10 mouse cellular contexts compared by ENCODE assay signal in genomic region chr4:57953796-57954195, GRCm38 (mm10). TPM values are rescaled to one million over a fixed set of nuclear protein-coding genes. Genes with fewer than 3 reads are reported as not detected.
DNase-seq lines count a peak whose midpoint lies in the region; ATAC-seq lines count a peak whose summit lies in the region.
"Had no signal": no experiment of that assay in that cellular context is flagged by ENCODE, and none has a peak within 500 bp of the region (broad histone marks: within the 10 kb centered on the region; RNA-seq: fewer than 3 reads in every experiment).

No protein-coding gene starts in this region.

- no peaks in the 10 kb centered on the region for H3K27me3 ChIP-seq in liver, embryonic 11.5 days (replicated peaks; ENCODE audit: control insufficient read depth, insufficient read depth, low read length)

- no peaks in the 10 kb centered on the region for H3K9me3 ChIP-seq in liver, embryonic 11.5 days (ENCODE audit: control insufficient read depth, low read length)

- H3K36me3 ChIP-seq in liver, embryonic 11.5 days (ENCODE audit: control insufficient read depth, insufficient read depth, low read length): peaks cover 27% of the 10 kb centered on the region

- peak overlapping the region; percentile 19; the same call in 1 of the 2 replicates for H3K4me2 ChIP-seq in liver, embryonic 11.5 days

- H3K9ac ChIP-seq in liver, embryonic 11.5 days (ENCODE audit: low read depth, low read length): no peak overlapping the region

- 94% methylated on average over 7 of the region's 7 CpGs for WGBS in liver, embryonic 11.5 days

- ATAC-seq in liver, embryonic 11.5 days (replicated peaks; ENCODE audit: low FRiP score): no peak
- no peak for ATAC-seq in erythroid progenitor cell, adult 5-6 weeks (replicated peaks; ENCODE audit: low FRiP score, poor library complexity, severe bottlenecking)

- no peak overlapping the region for H3K4me3 ChIP-seq in liver, embryonic 11.5 days (ENCODE audit: low read depth, low read length)

- peak; percentile 17 for DNase-seq in cerebellum, adult 9-11 months
- no peak for DNase-seq in cerebellum, postnatal 4 days (ENCODE audit: low spot score in 2 of 2)
- peak; percentile 7 for DNase-seq in ovary, postnatal 14 days (ENCODE audit: low spot score)
- DNase-seq in ovary, adult 18-20 months (ENCODE audit: low spot score): no peak
- DNase-seq in liver, embryonic 11.5 days (ENCODE audit: low spot score): no peak
- DNase-seq in frontal cortex, postnatal 14 days (ENCODE audit: low spot score in 2 of 2): no peak
- no peak for DNase-seq in adrenal gland, postnatal 10 days

- no peak overlapping the region for H3K27ac ChIP-seq in liver, embryonic 11.5 days (ENCODE audit: low read depth, low read length)

- H3K4me1 ChIP-seq in liver, embryonic 11.5 days (replicated peaks; ENCODE audit: control insufficient read depth, insufficient read depth, low read length): peaks cover 18% of the 10 kb centered on the region

RNA-seq across cellular contexts. Expression of gene Txn1, which starts 2.4 kb away (rescaled TPM):
- polyA plus RNA-seq in liver, embryonic 11.5 days (2014; fragmentation: Nextera tagmentation; extraction: Ambion mirVana): 367 and 381 TPM in 2 replicates
- total RNA-seq in adrenal gland, postnatal 10 days (2021): 100 to 1,000 TPM; 234 to 247 TPM
- total RNA-seq in erythroid progenitor cell, adult 5-6 weeks (2015; ENCODE audit: low replicate concordance): 220 and 242 TPM in 2 replicates
- total RNA-seq in erythroid progenitor cell, adult 5-6 weeks (2017; ENCODE audit: low replicate concordance): 87.3 and 98.4 TPM in 2 replicates

RNA-seq across cellular contexts. Expression of gene D630039A03Rik, which starts 37.7 kb away (rescaled TPM):
- polyA plus RNA-seq in liver, embryonic 11.5 days (2014; fragmentation: Nextera tagmentation; extraction: Ambion mirVana): 0.36 and 0.48 TPM in 2 replicates
- 1 to 10 TPM; 6.3 to 6.7 TPM for total RNA-seq in adrenal gland, postnatal 10 days (2021)
- total RNA-seq in erythroid progenitor cell, adult 5-6 weeks (2015; ENCODE audit: low replicate concordance): not detected in 2 replicates
- total RNA-seq in erythroid progenitor cell, adult 5-6 weeks (2017; ENCODE audit: low replicate concordance): not detected in 2 replicates

RNA-seq across cellular contexts. Expression of gene Txndc8, which starts 55.1 kb away (rescaled TPM):
- not detected in 2 replicates for polyA plus RNA-seq in liver, embryonic 11.5 days (2014; fragmentation: Nextera tagmentation; extraction: Ambion mirVana)
- total RNA-seq in adrenal gland, postnatal 10 days (2021): not detected
- not detected in 2 replicates for total RNA-seq in erythroid progenitor cell, adult 5-6 weeks (2015; ENCODE audit: low replicate concordance)
- not detected in 2 replicates for total RNA-seq in erythroid progenitor cell, adult 5-6 weeks (2017; ENCODE audit: low replicate concordance)
- total RNA-seq: left cerebral cortex, adult 8-10 months had no signal
- polyA plus RNA-seq: heart, embryonic 11.5 days had no signal

Comparison
In these comparisons a context has a peak if more than half of its experiments do, and no peak if none do; other contexts are left out.
1. DNase-seq: peak in cerebellum, adult 9-11 months (single experiment) and ovary, postnatal 14 days (single experiment); none in cerebellum, postnatal 4 days (0 of 2), ovary, adult 18-20 months (single experiment), liver, embryonic 11.5 days (single experiment), frontal cortex, postnatal 14 days (0 of 2) and adrenal gland, postnatal 10 days (single experiment).
2. RNA of gene D630039A03Rik, which starts 37.7 kb away (total RNA-seq): 6.3 to 6.7 TPM in adrenal gland, postnatal 10 days; not detected in erythroid progenitor cell, adult 5-6 weeks; every median in the first group is over 4 times any median in the second.